Mouse (Mus musculus) liver, embryonic 14.5 days (tissue): ENCODE data around the gene Cblc.

ENCODE experiments used
- CTCF ChIP-seq: IDR thresholded peaks from 2 replicates; pipeline ENCODE4 v1.5.1; 2016; ENCODE audit warnings: antibody characterized with exemption, low read depth, control low read depth
- EP300 ChIP-seq: IDR thresholded peaks from 2 replicates; pipeline ENCODE4 v1.6.1; 2016; ENCODE audit warnings: antibody characterized with exemption, low read depth

GRCm38 (mm10) chr7:19750217-19751069, 46.2 kb downstream of the Cblc start, which contains the start of gene Nectin2:
- TF ChIP-seq CTCF, result peak; percentile 91
- no peak for TF ChIP-seq EP300
